In genomic region chr4:148444250-148444967, GRCm38 (mm10) we compare ENCODE assay signal across 8 mouse cellular contexts. TPM values are rescaled to one million over a fixed set of nuclear protein-coding genes. Genes with fewer than 3 reads are reported as not detected.
A peak's percentile ranks its signal among the peaks of the same experiment; 100 is the strongest.
DNase-seq lines count a peak whose midpoint lies in the region; ATAC-seq and TF ChIP-seq lines count a peak whose summit lies in the region.

Gene Ubiad1 (minus strand): TSS chr4:148444771.

- no peak for ATAC-seq in forebrain, embryonic 16.5 days
- peak; percentile 68 for ATAC-seq in lung, embryonic 15.5 days (ENCODE audit: borderline replicate concordance, extremely low read depth, low FRiP score, low TSS enrichment)

- in situ Hi-C loops in ES-E14 (cut with MboI; ENCODE audit: low sequenced_read_pairs in 2 of 2, unreplicated experiment in 2 of 2) = no loop called here

- H3K4me3 ChIP-seq in ES-E14 (ENCODE audit: insufficient read depth in 1 of 2, low read depth in 1 of 2, low read length in 2 of 2, poor library complexity in 1 of 2, severe bottlenecking in 1 of 2) = peak within 1 kb of the TSS; percentile 90 to 92
- H3K4me3 ChIP-seq in forebrain, embryonic 16.5 days (replicated peaks; ENCODE audit: low read length) = peak within 1 kb of the TSS; percentile 60
- H3K4me3 ChIP-seq in layer of hippocampus, adult 2 months = peak within 1 kb of the TSS; percentile 94
- H3K4me3 ChIP-seq in lung, embryonic 15.5 days = peak within 1 kb of the TSS; percentile 87
- peak within 1 kb of the TSS; percentile 62 for H3K4me3 ChIP-seq in olfactory bulb, adult 2 months (ENCODE audit: insufficient read depth, low read depth, low read length)
- H3K4me3 ChIP-seq in thymus, adult 2 months (ENCODE audit: control insufficient read depth, insufficient read depth, low read length) = peak within 1 kb of the TSS; percentile 75

- H3K27ac ChIP-seq in ES-E14 (ENCODE audit: insufficient read depth, low read depth, low read length, poor library complexity, severe bottlenecking) = no peak within 1 kb of the TSS; the same call in 1 of the 2 replicates
- H3K27ac ChIP-seq in forebrain, embryonic 16.5 days (ENCODE audit: low read length) = 0 out of 2 replicates have a peak within 1 kb of the TSS, but pooled peaks have one; percentile 21
- H3K27ac ChIP-seq in layer of hippocampus, adult 2 months = peak within 1 kb of the TSS; percentile 86
- peak within 1 kb of the TSS; percentile 81 for H3K27ac ChIP-seq in lung, embryonic 15.5 days
- no peak within 1 kb of the TSS for H3K27ac ChIP-seq in olfactory bulb, adult 2 months (ENCODE audit: insufficient read depth, low read depth, low read length)
- no peak within 1 kb of the TSS for H3K27ac ChIP-seq in thymus, adult 2 months (ENCODE audit: control insufficient read depth, insufficient read depth, low read length)

- peak within 1 kb of the TSS; percentile 82 for H3K4me2 ChIP-seq in forebrain, embryonic 16.5 days (ENCODE audit: low read length)
- H3K4me2 ChIP-seq in lung, embryonic 15.5 days = peak within 1 kb of the TSS; percentile 84

- H3K27me3 ChIP-seq in forebrain, embryonic 16.5 days (replicated peaks; ENCODE audit: control insufficient read depth, insufficient read depth, low read length) = no peaks in the 10 kb centered on the region
- H3K27me3 ChIP-seq in lung, embryonic 15.5 days = no peaks in the 10 kb centered on the region
- H3K27me3 ChIP-seq in thymus, adult 2 months (ENCODE audit: control insufficient read depth, insufficient read depth, low read length) = no peaks in the 10 kb centered on the region

- under 1% methylated on average over 43 of the region's 46 CpGs for WGBS in forebrain, embryonic 16.5 days
- 2% methylated on average over 46 of the region's 46 CpGs for WGBS in lung, embryonic 15.5 days
- WGBS in olfactory bulb, adult 2 months = 1% methylated on average over 46 of the region's 46 CpGs
- 2% methylated on average over 46 of the region's 46 CpGs for WGBS in thymus, adult 2 months

- no peaks in the 10 kb centered on the region for H3K9me3 ChIP-seq in ES-E14 (ENCODE audit: control insufficient read depth, insufficient read depth, low read depth, low read length)
- no peaks in the 10 kb centered on the region for H3K9me3 ChIP-seq in forebrain, embryonic 16.5 days (ENCODE audit: control insufficient read depth, low read length)
- no peaks in the 10 kb centered on the region for H3K9me3 ChIP-seq in lung, embryonic 15.5 days

- peaks cover 2% of the 10 kb centered on the region; the same call in 1 of the 2 replicates for H3K36me3 ChIP-seq in ES-E14 (ENCODE audit: control insufficient read depth, insufficient read depth, low read length, poor library complexity, severe bottlenecking)
- H3K36me3 ChIP-seq in forebrain, embryonic 16.5 days (ENCODE audit: control insufficient read depth, insufficient read depth) = no peaks in the 10 kb centered on the region
- no peaks in the 10 kb centered on the region for H3K36me3 ChIP-seq in lung, embryonic 15.5 days
- no peaks in the 10 kb centered on the region for H3K36me3 ChIP-seq in thymus, adult 2 months (ENCODE audit: control insufficient read depth, insufficient read depth, low read length)

- peak; percentile 39 for TF ChIP-seq CTCF in layer of hippocampus, adult 2 months (conservative IDR thresholded peaks at IDR 0.05)
- TF ChIP-seq CTCF in olfactory bulb, adult 2 months (IDR thresholded peaks at IDR 0.05; ENCODE audit: insufficient read depth, low read depth, low read length) = no peak
- TF ChIP-seq CTCF in thymus, adult 2 months (IDR thresholded peaks at IDR 0.05; ENCODE audit: borderline replicate concordance, control insufficient read depth, extremely low read depth, insufficient read depth, low read length, poor library complexity) = peak; percentile 45; the same call in 1 of the 2 replicates

- peak; percentile 66 for TF ChIP-seq POLR2A in olfactory bulb, adult 2 months (IDR thresholded peaks at IDR 0.05; ENCODE audit: insufficient read depth, low read depth, low read length)
- peak; percentile 28; the same call in 1 of the 2 replicates for TF ChIP-seq POLR2A in thymus, adult 2 months (IDR thresholded peaks at IDR 0.05; ENCODE audit: control insufficient read depth, extremely low read depth, insufficient read depth, low read length, poor library complexity)

- no peaks in the 10 kb centered on the region for H3K4me1 ChIP-seq in ES-E14 (ENCODE audit: control insufficient read depth in 2 of 2, insufficient read depth in 2 of 2, low read length in 2 of 2, poor library complexity in 1 of 2)
- peaks cover 28% of the 10 kb centered on the region for H3K4me1 ChIP-seq in forebrain, embryonic 16.5 days (replicated peaks; ENCODE audit: control insufficient read depth, insufficient read depth, low read length)
- H3K4me1 ChIP-seq in lung, embryonic 15.5 days = peaks cover 27% of the 10 kb centered on the region
- H3K4me1 ChIP-seq in olfactory bulb, adult 2 months (ENCODE audit: control insufficient read depth, insufficient read depth, low read length) = peaks cover 8% of the 10 kb centered on the region
- H3K4me1 ChIP-seq in thymus, adult 2 months (replicated peaks; ENCODE audit: control insufficient read depth, insufficient read depth, low read length) = peaks cover 24% of the 10 kb centered on the region

- peak; percentile 82 for DNase-seq in ES-E14 (ENCODE audit: low read depth, low spot score)
- peak; percentile 81 for DNase-seq in cerebellum, adult 11-12 months
- DNase-seq in heart, postnatal 25 days (ENCODE audit: low spot score) = peak; percentile 75
- peak; percentile 51 to 70 for DNase-seq in layer of hippocampus, adult 2 months (ENCODE audit: low spot score in 2 of 2)
- DNase-seq in thymus, adult 2 months = peak; percentile 62

- peak within 1 kb of the TSS; percentile 89 for H3K9ac ChIP-seq in ES-E14 (ENCODE audit: insufficient read depth, low read depth, low read length, poor library complexity, severe bottlenecking)
- peak within 1 kb of the TSS; percentile 66 for H3K9ac ChIP-seq in forebrain, embryonic 16.5 days (replicated peaks; ENCODE audit: low read depth, low read length)
- peak within 1 kb of the TSS; percentile 81 for H3K9ac ChIP-seq in lung, embryonic 15.5 days

- intact Hi-C loops in heart, postnatal 25 days (cut with DNase I) = no loop called here

TF ChIP-seq in ES-E14, 5 proteins besides CTCF, POLR2A, EP300 and RAD21:
- no peak for TF ChIP-seq CHD2 (IDR thresholded peaks at IDR 0.05; ENCODE audit: low read depth, low read length)
- no peak for TF ChIP-seq MAFK (IDR thresholded peaks at IDR 0.05; ENCODE audit: insufficient read depth, low read depth, low read length)
- no peak for TF ChIP-seq ZNF384 (IDR thresholded peaks at IDR 0.05; ENCODE audit: low read depth, low read length)
- no peak for TF ChIP-seq ZC3H11A (IDR thresholded peaks at IDR 0.05; ENCODE audit: borderline replicate concordance, low read depth, low read length)
- peak; percentile 87 for TF ChIP-seq HCFC1 (IDR thresholded peaks at IDR 0.05; ENCODE audit: borderline replicate concordance, insufficient read depth, low read length)

RNA-seq across cellular contexts. Expression of gene Ubiad1, which starts in this region (rescaled TPM):
- 24.0 and 25.7 TPM in 2 replicates for total RNA-seq in ES-E14 (2012; rRNA removed)
- polyA plus RNA-seq in forebrain, embryonic 16.5 days (2015; fragmentation: Nextera tagmentation; extraction: Ambion mirVana) = 19.4 and 20.4 TPM in 2 replicates
- total RNA-seq in heart, postnatal 25 days (2021) = 10 to 100 TPM; 19.4 to 20.7 TPM
- 1 to 10 TPM; 8.1 to 8.7 TPM for total RNA-seq in layer of hippocampus, adult 2 months (2021)
- polyA plus RNA-seq in lung, embryonic 15.5 days (2015; fragmentation: Nextera tagmentation; extraction: Ambion mirVana) = 22.4 and 25.5 TPM in 2 replicates
- polyA plus RNA-seq in olfactory bulb, adult 2 months (2012; ENCODE audit: insufficient read depth, insufficient read length, low replicate concordance, missing spikeins) = not detected in 2 replicates
- polyA plus RNA-seq in thymus, adult 2 months (2012; rRNA removed) = 20.0 and 22.6 TPM in 2 replicates

Comparison
In these comparisons a context has a peak if more than half of its experiments do, and no peak if none do; other contexts are left out.
1. H3K27ac ChIP-seq: peak in forebrain, embryonic 16.5 days (single experiment), layer of hippocampus, adult 2 months (single experiment) and lung, embryonic 15.5 days (single experiment); none in ES-E14 (single experiment), olfactory bulb, adult 2 months (single experiment) and thymus, adult 2 months (single experiment).
2. Peak in every context shown above with its lines, with median percentiles within 50 percentile points of each other: DNase-seq, H3K4me3 ChIP-seq and H3K9ac ChIP-seq.